In the genomic region with DNA sequence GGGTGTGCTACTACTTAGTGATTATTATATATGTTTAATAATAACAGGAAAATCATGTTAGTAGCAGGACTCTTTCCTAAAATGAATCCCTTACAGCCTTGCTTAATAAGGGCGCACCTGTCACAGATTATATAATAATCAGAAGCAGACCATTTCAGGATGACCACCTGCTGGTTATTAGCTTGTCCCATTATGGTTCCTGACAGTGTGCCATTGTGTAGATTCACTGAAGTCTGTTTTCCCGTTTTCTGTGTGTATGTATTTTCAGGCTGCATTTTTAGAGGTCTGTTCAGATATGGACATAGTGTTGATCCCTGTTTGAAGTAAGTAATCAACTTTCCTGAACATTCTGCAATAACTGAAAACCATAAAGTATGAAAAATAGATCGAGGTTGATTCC, we compare ENCODE assay signal across 25 mouse cellular contexts.
DNase-seq lines count a peak whose midpoint lies in the region; ATAC-seq and TF ChIP-seq lines count a peak whose summit lies in the region.
"Had no signal": no experiment of that assay in that cellular context is flagged by ENCODE, and none has a peak within 500 bp of the region (broad histone marks: within the 10 kb centered on the region; RNA-seq: fewer than 3 reads in every experiment).

No protein-coding gene starts in this region.

- no peaks in the 10 kb centered on the region for H3K4me1 ChIP-seq in lung, adult 2 months (ENCODE audit: control insufficient read depth, insufficient read depth, low read length)
- H3K4me1 ChIP-seq: embryonic facial prominence, embryonic 15.5 days; forebrain, embryonic 12.5 days; heart, embryonic 15.5 days; limb, embryonic 13.5 days; neural tube, embryonic 13.5 days; stomach, embryonic 15.5 days had no signal

- no peak for DNase-seq in cerebellum, postnatal 10 days
- DNase-seq in brain, adult 2 months (ENCODE audit: low read depth, low spot score) = peak; percentile 65
- peak; percentile 53 for DNase-seq in cerebellum, adult 9-11 months
- DNase-seq in retina, embryonic 14.5 days (ENCODE audit: low spot score) = peak; percentile 46
- no peak for DNase-seq in left cerebral cortex, adult 11 months (ENCODE audit: low spot score)
- DNase-seq in lung, adult 2 months = no peak
- DNase-seq: adrenal gland, adult 8-10 months; embryo, embryonic 11 days; forebrain, postnatal 0 days; gastrocnemius, postnatal 10 days; kidney, adult 11 months; kidney, postnatal 14 days; layer of hippocampus, adult 9-11 months; lung, postnatal 4 days; right cerebral cortex, postnatal 25 days had no signal

- ATAC-seq in cerebellum, adult (ENCODE audit: insufficient number of reproducible peaks, low FRiP score, low TSS enrichment) = peak; percentile 66
- ATAC-seq: forebrain, postnatal 0 days; lung, postnatal 0 days; midbrain, embryonic 13.5 days had no signal

- no peak for TF ChIP-seq CTCF in lung, adult 2 months (IDR thresholded peaks at IDR 0.05; ENCODE audit: insufficient read depth, low read length)

- H3K4me3 ChIP-seq in lung, adult 2 months (replicated peaks; ENCODE audit: extremely low read depth, low read depth, low read length) = no peak overlapping the region
- H3K4me3 ChIP-seq: embryonic facial prominence, embryonic 15.5 days; forebrain, embryonic 12.5 days; heart, embryonic 15.5 days; limb, embryonic 13.5 days; megakaryocyte, embryonic 14.5 days; midbrain, embryonic 13.5 days; neural tube, embryonic 13.5 days; stomach, embryonic 15.5 days had no signal

- 80% methylated on average over 3 of the region's 3 CpGs for WGBS in lung, adult 2 months

- TF ChIP-seq POLR2A in lung, adult 2 months (IDR thresholded peaks at IDR 0.05; ENCODE audit: borderline replicate concordance, extremely low read depth, low read depth, low read length) = no peak

Comparison
In these comparisons a context has a peak if more than half of its experiments do, and no peak if none do; other contexts are left out.
1. DNase-seq: peak in brain, adult 2 months (single experiment), cerebellum, adult 9-11 months (single experiment) and retina, embryonic 14.5 days (single experiment); none in cerebellum, postnatal 10 days (0 of 2), left cerebral cortex, adult 11 months (single experiment) and lung, adult 2 months (single experiment).